Mouse (Mus musculus) limb, embryonic 14.5 days (tissue): ENCODE data around the gene Lmx1a. TPM values are rescaled to one million over a fixed set of nuclear protein-coding genes. Genes with fewer than 3 reads are reported as not detected.

ENCODE experiments used
- ATAC-seq: fragments of 200-750 bp; cut with Nextera tagmentation; 2 replicates; pipeline ENCODE4 v1.8.0; 2017; ENCODE audit warnings: low read depth, moderate number of reproducible peaks, moderate TSS enrichment; ENCODE audit not compliant: low FRiP score
- DNase-seq: peaks from one replicate; pipeline ENCODE4 v3.0.0-alpha.2; 2015; ENCODE audit warnings: low spot score
- H3K27ac ChIP-seq: fragments of 300-500 bp; sonication (generic); replicated peaks from 2 replicates; pipeline ENCODE4 v1.5.1; 2014; ENCODE audit warnings: low read depth, mild to moderate bottlenecking, low read length, moderate library complexity, mixed read lengths
- H3K27me3 ChIP-seq: fragments of 300-500 bp; sonication (generic); 2 replicates; pipeline ENCODE4 v1.6.1; 2014; ENCODE audit warnings: low read length, mixed read lengths; ENCODE audit not compliant: control insufficient read depth, insufficient read depth
- H3K36me3 ChIP-seq: fragments of 300-500 bp; sonication (generic); 2 replicates; pipeline ENCODE4 v1.6.1; 2014; ENCODE audit warnings: mild to moderate bottlenecking, low read length, moderate library complexity, mixed read lengths; ENCODE audit not compliant: control insufficient read depth, insufficient read depth
- H3K4me1 ChIP-seq: fragments of 300-500 bp; sonication (generic); 2 replicates; pipeline ENCODE4 v1.6.1; 2014; ENCODE audit warnings: antibody characterized with exemption, low read length, mixed read lengths; ENCODE audit not compliant: control insufficient read depth, insufficient read depth
- H3K4me2 ChIP-seq: fragments of 300-500 bp; sonication (generic); replicated peaks from 2 replicates; pipeline ENCODE4 v1.6.1; 2014; ENCODE audit warnings: low read depth, mild to moderate bottlenecking, low read length, moderate library complexity; ENCODE audit not compliant: severe bottlenecking
- H3K4me3 ChIP-seq: fragments of 300-500 bp; sonication (generic); replicated peaks from 2 replicates; pipeline ENCODE4 v1.5.1; 2014; ENCODE audit warnings: low read length
- H3K9ac ChIP-seq: fragments of 300-500 bp; sonication (generic); 2 replicates; pipeline ENCODE4 v1.6.1; 2014; ENCODE audit warnings: mild to moderate bottlenecking, low read depth, low read length, moderate library complexity; ENCODE audit not compliant: severe bottlenecking
- H3K9me3 ChIP-seq: fragments of 300-500 bp; sonication (generic); 2 replicates; pipeline ENCODE4 v1.6.1; 2016; ENCODE audit warnings: low read length; ENCODE audit not compliant: control insufficient read depth
- POLR2A ChIP-seq: fragments of 200-500 bp; IDR thresholded peaks from 2 replicates; pipeline ENCODE4 v1.8.0; 2012; ENCODE audit warnings: inconsistent platforms, mild to moderate bottlenecking, moderate library complexity, borderline replicate concordance; ENCODE audit not compliant: insufficient read depth, insufficient read length; ENCODE audit errors: extremely low read depth
- WGBS: fragments of 180-500 bp; shearing (Covaris S2); extraction: QIAGEN DNeasy Blood & Tissue Kit; methylation state at CpG from one replicate; pipeline ENCODE4 v1.1.7; 2014; 5-methylcytosine and 5-hydroxymethylcytosine counted together
- polyA plus RNA-seq, 2 experiments: library from polyadenylated mRNA; depleted of rRNA in 1 of 2; stranded (reverse) in 1 of 2; unstranded in 1 of 2; fragments of >200 nt; fragmentation: Nextera tagmentation in 1 of 2; extraction: Ambion mirVana in 1 of 2; gene quantifications; 2 replicates each; pipeline versions ENCODE4 v1.2.1 to v1.2.3; 2012 to 2014

Lmx1a gene
- polyA plus RNA-seq, 2 experiments = 0.37 to 0.57 TPM

DNA sequence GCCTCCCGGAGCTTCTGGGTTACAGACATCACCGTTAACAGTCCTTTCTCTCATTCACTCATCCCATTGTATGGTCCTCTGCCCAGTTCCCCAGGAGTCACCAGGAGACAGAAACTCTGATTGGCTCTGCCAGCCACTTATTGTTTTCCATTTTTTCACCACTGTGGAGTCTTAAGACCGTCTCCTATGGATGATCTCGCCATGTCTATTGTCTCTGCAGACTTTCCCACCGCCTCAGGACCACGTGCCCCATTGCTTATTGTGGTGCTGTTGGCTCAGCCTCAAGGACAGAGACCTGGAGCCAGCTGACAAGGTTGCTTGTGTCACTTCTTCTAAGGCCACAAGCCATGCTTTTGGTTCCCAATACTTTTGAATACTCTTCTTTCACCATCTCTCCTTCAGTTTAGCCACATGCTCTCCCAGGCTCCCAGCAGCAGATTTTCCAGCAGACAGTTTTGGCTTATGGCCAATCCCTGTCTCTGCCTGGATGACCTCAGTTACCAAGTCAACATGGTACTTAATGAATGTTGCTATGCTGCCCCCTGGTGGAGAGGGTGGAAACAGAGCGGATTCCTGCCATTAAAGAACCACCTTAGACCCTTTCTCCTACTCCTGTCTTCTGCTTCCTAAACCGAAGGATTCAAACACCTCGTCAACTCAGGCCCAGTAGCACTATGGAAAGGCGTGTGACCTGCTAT is 92.9 kb downstream of the Lmx1a start:
- Histone ChIP-seq H3K9ac (no peak overlapping the region), H3K9me3 (no peaks in the 10 kb centered on the region), H3K4me1 (0 out of 2 replicates have a peak, but pooled peaks cover 4% of the 10 kb centered on the region), H3K4me3 (no peak overlapping the region), H3K27ac (no peak overlapping the region), H3K4me2 (no peak overlapping the region), H3K36me3 (no peaks in the 10 kb centered on the region), H3K27me3 (no peaks in the 10 kb centered on the region)
- 55% methylated on average over 10 of the region's 10 CpGs for WGBS
- TF ChIP-seq POLR2A = no peak
- ATAC-seq = no peak
- peak; percentile 89 for DNase-seq

DNA sequence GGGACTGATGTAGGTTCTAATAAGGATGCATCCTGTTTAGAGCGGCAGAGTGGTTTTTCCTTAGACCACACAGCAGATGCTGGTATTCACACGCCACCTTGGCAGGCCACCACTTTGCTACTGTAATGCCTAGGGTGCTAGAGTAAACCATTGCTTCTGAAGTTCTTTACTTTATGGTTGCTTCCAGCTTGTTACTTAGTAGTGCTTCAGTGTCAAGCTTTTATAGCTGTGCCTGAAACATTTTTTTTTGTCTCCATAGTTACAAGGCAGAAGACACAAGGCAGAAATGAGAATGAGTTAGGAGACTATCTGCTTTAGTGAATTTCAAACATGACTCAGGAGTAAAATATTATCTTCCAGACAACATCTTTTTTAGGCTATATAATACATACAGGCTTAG is 95.0 kb downstream of the Lmx1a start:
- Histone ChIP-seq H3K36me3 (no peaks in the 10 kb centered on the region), H3K27me3 (no peaks in the 10 kb centered on the region), H3K4me1 (peaks cover 7% of the 10 kb centered on the region), H3K4me3 (no peak overlapping the region), H3K9me3 (no peaks in the 10 kb centered on the region), H3K9ac (no peak overlapping the region), H3K4me2 (no peak overlapping the region), H3K27ac (no peak overlapping the region)
- no peak for ATAC-seq
- no peak for DNase-seq
- TF ChIP-seq POLR2A = no peak
- 76% methylated on average over 2 of the region's 2 CpGs for WGBS

DNA sequence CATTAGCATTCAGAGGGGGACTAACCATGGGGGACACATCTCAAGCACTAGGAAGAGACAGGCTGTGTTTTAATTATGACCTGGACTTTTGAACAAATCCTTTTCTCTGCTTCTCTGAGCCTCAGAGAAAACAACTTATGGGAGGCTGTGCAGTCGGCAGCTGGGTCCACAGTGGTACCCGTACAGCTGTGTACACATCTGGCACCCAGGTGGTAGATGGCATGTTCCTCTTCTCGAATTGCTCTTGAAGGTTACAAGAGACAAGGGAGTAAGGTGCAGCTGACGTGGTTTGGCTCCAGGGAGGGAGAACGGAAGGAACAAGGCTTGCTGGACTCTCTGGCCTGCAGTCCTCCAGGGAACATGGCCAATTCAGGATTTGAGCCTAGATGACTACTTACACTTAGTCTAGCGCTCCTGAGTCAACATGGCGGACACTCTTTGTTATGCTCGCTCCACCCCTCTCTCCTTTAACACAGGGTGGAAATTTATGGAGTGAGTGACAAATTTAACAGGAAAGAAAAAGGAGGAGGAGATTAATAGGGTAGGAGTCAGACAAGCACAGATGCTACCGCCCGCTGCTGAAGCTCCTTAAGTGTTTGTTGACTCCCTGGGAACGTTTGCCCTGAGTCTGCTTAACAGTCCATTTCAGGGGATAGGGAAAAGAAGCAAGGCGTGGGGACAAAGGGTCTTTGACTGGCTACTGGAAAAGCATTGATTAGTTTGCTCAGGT is 99.8 kb downstream of the Lmx1a start:
- no peaks in the 10 kb centered on the region for H3K9me3 ChIP-seq
- H3K36me3 ChIP-seq = no peaks in the 10 kb centered on the region
- no peak for TF ChIP-seq POLR2A
- H3K4me1 ChIP-seq = peaks cover 11% of the 10 kb centered on the region
- no peak overlapping the region for H3K27ac ChIP-seq
- H3K4me2 ChIP-seq = peak overlapping the region; percentile 26; the same call in 1 of the 2 replicates
- ATAC-seq (0 out of 2 replicates have a peak, but pooled peaks have one; percentile 44), DNase-seq (peak; percentile 32)
- H3K9ac ChIP-seq = no peak overlapping the region
- H3K4me3 ChIP-seq = no peak overlapping the region
- 24% methylated on average over 12 of the region's 12 CpGs for WGBS
- H3K27me3 ChIP-seq = no peaks in the 10 kb centered on the region

DNA sequence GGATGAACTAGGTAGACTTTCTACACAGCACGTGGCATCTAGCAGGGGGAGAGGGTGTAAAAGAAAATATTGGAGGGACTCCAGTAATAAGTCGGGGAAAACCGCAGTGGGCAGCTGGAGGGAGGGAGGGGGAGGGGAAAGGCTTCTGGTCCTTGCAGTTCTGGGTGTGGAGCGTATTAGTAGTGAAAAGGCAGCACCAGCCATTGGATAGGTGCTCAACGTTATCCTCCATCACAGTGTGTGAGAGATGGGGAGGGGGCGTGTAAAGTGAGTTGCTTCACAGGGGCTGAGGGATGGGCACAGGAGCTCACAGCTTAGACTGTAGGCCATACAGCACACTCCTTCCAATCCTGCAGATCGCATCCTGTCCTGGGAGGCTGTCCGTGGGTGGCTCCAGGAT is 100.4 kb downstream of the Lmx1a start:
- ATAC-seq (0 out of 2 replicates have a peak, but pooled peaks have one; percentile 37), DNase-seq (peak; percentile 59)
- Histone ChIP-seq H3K4me3 (no peak overlapping the region), H3K27ac (no peak overlapping the region), H3K4me2 (peak overlapping the region; percentile 26; the same call in 1 of the 2 replicates), H3K27me3 (no peaks in the 10 kb centered on the region), H3K9me3 (no peaks in the 10 kb centered on the region), H3K9ac (no peak overlapping the region), H3K36me3 (no peaks in the 10 kb centered on the region), H3K4me1 (peaks cover 11% of the 10 kb centered on the region)
- WGBS = 56% methylated on average over 8 of the region's 8 CpGs
- TF ChIP-seq POLR2A = no peak

DNA sequence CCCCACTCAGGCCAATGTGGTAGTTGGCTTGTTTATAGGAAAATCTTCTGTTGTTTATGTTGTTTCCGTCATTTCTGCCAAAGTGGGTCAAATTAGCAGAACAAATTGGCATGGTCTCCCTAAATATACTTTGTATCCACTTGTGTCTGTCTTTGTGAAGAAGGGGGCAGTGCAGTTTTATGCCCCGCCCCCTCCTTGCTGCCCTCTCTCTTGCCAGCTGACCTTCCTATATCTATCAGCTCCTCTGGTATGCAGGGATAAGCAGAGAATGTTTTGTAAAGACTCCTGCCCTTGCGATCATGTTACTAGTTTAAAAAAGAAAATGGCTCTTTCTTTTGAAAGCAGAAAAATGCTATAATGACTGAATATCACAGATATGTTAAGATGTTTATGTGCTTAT is 101.7 kb downstream of the Lmx1a start:
- ATAC-seq (no peak), DNase-seq (no peak)
- H3K4me2 ChIP-seq = no peak overlapping the region
- H3K27me3 ChIP-seq = no peaks in the 10 kb centered on the region
- H3K9me3 ChIP-seq = no peaks in the 10 kb centered on the region
- H3K4me1 ChIP-seq = peaks cover 11% of the 10 kb centered on the region
- no peak overlapping the region for H3K27ac ChIP-seq
- no peak for TF ChIP-seq POLR2A
- 73% methylated on average over 3 of the region's 3 CpGs for WGBS
- H3K4me3 ChIP-seq = no peak overlapping the region
- H3K9ac ChIP-seq = no peak overlapping the region
- H3K36me3 ChIP-seq = no peaks in the 10 kb centered on the region
